Comparison of ENCODE assay signal across 8 mouse cellular contexts in genomic region chr11:6474874-6475731, GRCm38 (mm10). TPM values are rescaled to one million over a fixed set of nuclear protein-coding genes. Genes with fewer than 3 reads are reported as not detected.
DNase-seq lines count a peak whose midpoint lies in the region; ATAC-seq and TF ChIP-seq lines count a peak whose summit lies in the region.

No protein-coding gene starts in this region.

- no peaks in the 10 kb centered on the region for H3K27me3 ChIP-seq in embryonic facial prominence, embryonic 15.5 days
- no peaks in the 10 kb centered on the region for H3K27me3 ChIP-seq in kidney, adult 2 months (replicated peaks; ENCODE audit: control insufficient read depth, insufficient read depth, low read length)
- no peaks in the 10 kb centered on the region for H3K27me3 ChIP-seq in liver, adult 2 months (ENCODE audit: control insufficient read depth, insufficient read depth, low read length)
- no peaks in the 10 kb centered on the region for H3K27me3 ChIP-seq in midbrain, postnatal 0 days (ENCODE audit: insufficient read depth, low read length)

- H3K4me3 ChIP-seq in embryonic facial prominence, embryonic 15.5 days (replicated peaks) = peak overlapping the region; percentile 92
- peak overlapping the region; percentile 65 for H3K4me3 ChIP-seq in kidney, adult 2 months (ENCODE audit: insufficient read depth, low read depth, low read length)
- peak overlapping the region; percentile 62 for H3K4me3 ChIP-seq in liver, adult 2 months (ENCODE audit: insufficient read depth, low read depth, low read length)
- H3K4me3 ChIP-seq in midbrain, postnatal 0 days (ENCODE audit: low read depth, low read length) = peak overlapping the region; percentile 68

- peaks cover 16% of the 10 kb centered on the region for H3K79me2 ChIP-seq in liver, adult 2 months (ENCODE audit: control insufficient read depth, insufficient read depth, low read length)

- H3K36me3 ChIP-seq in embryonic facial prominence, embryonic 15.5 days = 0 out of 2 replicates have a peak, but pooled peaks cover under 1% of the 10 kb centered on the region
- peaks cover 2% of the 10 kb centered on the region; the same call in 1 of the 2 replicates for H3K36me3 ChIP-seq in kidney, adult 2 months (ENCODE audit: control insufficient read depth, insufficient read depth, low read length)
- peaks cover 10% of the 10 kb centered on the region for H3K36me3 ChIP-seq in liver, adult 2 months (ENCODE audit: control insufficient read depth, insufficient read depth, low read length)
- no peaks in the 10 kb centered on the region for H3K36me3 ChIP-seq in midbrain, postnatal 0 days (ENCODE audit: insufficient read depth, low read length)

- TF ChIP-seq CTCF in kidney, adult 2 months (conservative IDR thresholded peaks at IDR 0.05; ENCODE audit: insufficient read depth, insufficient read length, low read depth, low read length) = no peak
- no peak for TF ChIP-seq CTCF in liver, adult 2 months (IDR thresholded peaks at IDR 0.05; ENCODE audit: low read depth, low read length)
- peak; percentile 14; the same call in 1 of the 2 replicates for TF ChIP-seq CTCF in midbrain, postnatal 0 days (IDR thresholded peaks at IDR 0.05)

- H3K27ac ChIP-seq in embryonic facial prominence, embryonic 15.5 days (replicated peaks) = peak overlapping the region; percentile 97
- peak overlapping the region; percentile 88 for H3K27ac ChIP-seq in kidney, adult 2 months (ENCODE audit: insufficient read depth, low read depth, low read length)
- H3K27ac ChIP-seq in liver, adult 2 months (replicated peaks; ENCODE audit: insufficient read depth, low read depth, low read length) = peak overlapping the region; percentile 93
- peak overlapping the region; percentile 99 for H3K27ac ChIP-seq in midbrain, postnatal 0 days (ENCODE audit: low read depth, low read length)

- TF ChIP-seq POLR2A in kidney, adult 2 months (IDR thresholded peaks at IDR 0.05; ENCODE audit: low read depth, low read length) = no peak
- TF ChIP-seq POLR2A in liver, adult 2 months (IDR thresholded peaks at IDR 0.05; ENCODE audit: extremely low read depth, insufficient read depth, low read length) = no peak

- H3K4me2 ChIP-seq in embryonic facial prominence, embryonic 15.5 days (replicated peaks) = peak overlapping the region; percentile 55
- peak overlapping the region; percentile 84 for H3K4me2 ChIP-seq in midbrain, postnatal 0 days (ENCODE audit: low read depth, low read length, poor library complexity, severe bottlenecking)

- H3K9ac ChIP-seq in embryonic facial prominence, embryonic 15.5 days = peak overlapping the region; percentile 87
- peak overlapping the region; percentile 97 for H3K9ac ChIP-seq in liver, adult 2 months (ENCODE audit: low read depth, low read length)
- H3K9ac ChIP-seq in midbrain, postnatal 0 days (replicated peaks; ENCODE audit: low read length, poor library complexity, severe bottlenecking) = peak overlapping the region; percentile 92

- peak; percentile 37; the same call in 1 of the 2 replicates for ATAC-seq in embryonic facial prominence, embryonic 15.5 days (ENCODE audit: insufficient number of reproducible peaks, low FRiP score, low TSS enrichment, low read depth)
- ATAC-seq in midbrain, postnatal 0 days (ENCODE audit: low FRiP score) = peak; percentile 44

- peak; percentile 59 for DNase-seq in 416B (ENCODE audit: low read depth)
- peak; percentile 78 for DNase-seq in adrenal gland, postnatal 14 days
- peak; percentile 21 for DNase-seq in heart, adult 8-10 months (ENCODE audit: low spot score)
- DNase-seq in kidney, adult 2 months = peak; percentile 65
- peak; percentile 37 for DNase-seq in liver, adult 2 months (ENCODE audit: extremely low read depth, low read depth, low spot score)
- DNase-seq in midbrain, postnatal 0 days (ENCODE audit: low spot score) = peak; percentile 36
- DNase-seq in spleen, postnatal 14 days (ENCODE audit: low spot score in 2 of 2) = peak; percentile 41 to 52

- H3K9me3 ChIP-seq in embryonic facial prominence, embryonic 15.5 days (replicated peaks) = no peaks in the 10 kb centered on the region
- no peaks in the 10 kb centered on the region for H3K9me3 ChIP-seq in midbrain, postnatal 0 days (ENCODE audit: low read length)

- peaks cover 37% of the 10 kb centered on the region for H3K4me1 ChIP-seq in embryonic facial prominence, embryonic 15.5 days
- H3K4me1 ChIP-seq in kidney, adult 2 months (ENCODE audit: control insufficient read depth, insufficient read depth, low read length) = peaks cover 13% of the 10 kb centered on the region; the same call in 1 of the 2 replicates
- H3K4me1 ChIP-seq in liver, adult 2 months (ENCODE audit: control insufficient read depth, insufficient read depth, low read length) = peaks cover 25% of the 10 kb centered on the region; the same call in 1 of the 2 replicates
- H3K4me1 ChIP-seq in midbrain, postnatal 0 days (ENCODE audit: insufficient read depth, low read length) = peaks cover 9% of the 10 kb centered on the region

- under 1% methylated on average over 109 of the region's 109 CpGs for WGBS in embryonic facial prominence, embryonic 15.5 days
- under 1% methylated on average over 109 of the region's 109 CpGs for WGBS in kidney, adult 2 months
- under 1% methylated on average over 109 of the region's 109 CpGs for WGBS in liver, adult 2 months
- WGBS in midbrain, postnatal 0 days = under 1% methylated on average over 107 of the region's 109 CpGs

RNA-seq across cellular contexts. Expression of gene Purb, which starts 0.6 kb away (rescaled TPM):
- total RNA-seq in adrenal gland, postnatal 14 days (2021) = 73.6 and 75.8 TPM in 2 replicates
- 28.7 and 32.1 TPM in 2 replicates for polyA plus RNA-seq in embryonic facial prominence, embryonic 15.5 days (2015; fragmentation: Nextera tagmentation; extraction: Ambion mirVana)
- 10 to 100 TPM; 23.2 to 32.4 (median 28.9) TPM for total RNA-seq in heart, adult 8-10 months (2022)
- polyA plus RNA-seq in kidney, adult 2 months (2012; rRNA removed) = 5.8 and 7.6 TPM in 2 replicates
- total RNA-seq in liver, adult 2 months (2014; rRNA removed) = 11.2 and 12.6 TPM in 2 replicates
- 2.5 and 2.6 TPM in 2 replicates for polyA plus RNA-seq in liver, adult 2 months (2012; rRNA removed)
- 38.0 and 45.1 TPM in 2 replicates for total RNA-seq in midbrain, postnatal 0 days (2014; rRNA removed)
- 12.2 and 14.2 TPM in 2 replicates for polyA plus RNA-seq in midbrain, postnatal 0 days (2015; fragmentation: Nextera tagmentation; extraction: Ambion mirVana)

RNA-seq across cellular contexts. Expression of gene H2afv, which starts 30.9 kb away (rescaled TPM):
- total RNA-seq in adrenal gland, postnatal 14 days (2021) = 84.2 and 99.3 TPM in 2 replicates
- 443 and 468 TPM in 2 replicates for polyA plus RNA-seq in embryonic facial prominence, embryonic 15.5 days (2015; fragmentation: Nextera tagmentation; extraction: Ambion mirVana)
- total RNA-seq in heart, adult 8-10 months (2022) = 10 to 100 TPM; 80.1 to 97.8 (median 88.2) TPM
- 60.8 and 76.1 TPM in 2 replicates for polyA plus RNA-seq in kidney, adult 2 months (2012; rRNA removed)
- 35.8 and 44.4 TPM in 2 replicates for total RNA-seq in liver, adult 2 months (2014; rRNA removed)
- 30.9 and 31.1 TPM in 2 replicates for polyA plus RNA-seq in liver, adult 2 months (2012; rRNA removed)
- total RNA-seq in midbrain, postnatal 0 days (2014; rRNA removed) = 46.2 and 57.2 TPM in 2 replicates
- polyA plus RNA-seq in midbrain, postnatal 0 days (2015; fragmentation: Nextera tagmentation; extraction: Ambion mirVana) = 133 and 142 TPM in 2 replicates

RNA-seq across cellular contexts. Expression of gene Myo1g, which starts 45.7 kb away (rescaled TPM):
- 4.0 and 11.8 TPM in 2 replicates for total RNA-seq in adrenal gland, postnatal 14 days (2021)
- polyA plus RNA-seq in embryonic facial prominence, embryonic 15.5 days (2015; fragmentation: Nextera tagmentation; extraction: Ambion mirVana) = 3.2 and 3.6 TPM in 2 replicates
- 1 to 10 TPM in 3 of 4 experiments, under 1 TPM in 1; 0.73 to 2.3 (median 1.2) TPM for total RNA-seq in heart, adult 8-10 months (2022)
- 3.2 and 10.3 TPM in 2 replicates for polyA plus RNA-seq in kidney, adult 2 months (2012; rRNA removed)
- 1.1 and 2.6 TPM in 2 replicates for total RNA-seq in liver, adult 2 months (2014; rRNA removed)
- polyA plus RNA-seq in liver, adult 2 months (2012; rRNA removed) = 1.4 and 2.3 TPM in 2 replicates
- total RNA-seq in midbrain, postnatal 0 days (2014; rRNA removed) = 0.99 and 1.5 TPM in 2 replicates
- 0.38 and 0.62 TPM in 2 replicates for polyA plus RNA-seq in midbrain, postnatal 0 days (2015; fragmentation: Nextera tagmentation; extraction: Ambion mirVana)

RNA-seq across cellular contexts. Expression of gene Ppia, which starts 59.9 kb away (rescaled TPM):
- total RNA-seq in adrenal gland, postnatal 14 days (2021) = 1,829 and 1,894 TPM in 2 replicates
- 4,428 and 4,532 TPM in 2 replicates for polyA plus RNA-seq in embryonic facial prominence, embryonic 15.5 days (2015; fragmentation: Nextera tagmentation; extraction: Ambion mirVana)
- total RNA-seq in heart, adult 8-10 months (2022) = 100 to 1,000 TPM; 262 to 310 (median 280) TPM
- polyA plus RNA-seq in kidney, adult 2 months (2012; rRNA removed) = 1,045 and 1,237 TPM in 2 replicates
- 1,424 and 1,884 TPM in 2 replicates for total RNA-seq in liver, adult 2 months (2014; rRNA removed)
- 454 and 472 TPM in 2 replicates for polyA plus RNA-seq in liver, adult 2 months (2012; rRNA removed)
- 2,296 and 2,489 TPM in 2 replicates for total RNA-seq in midbrain, postnatal 0 days (2014; rRNA removed)
- 5,099 and 5,106 TPM in 2 replicates for polyA plus RNA-seq in midbrain, postnatal 0 days (2015; fragmentation: Nextera tagmentation; extraction: Ambion mirVana)

Comparison
In these comparisons a context has a peak if more than half of its experiments do, and no peak if none do; other contexts are left out.
1. Peak in every context shown above with its lines: DNase-seq, ATAC-seq, H3K4me3 ChIP-seq and H3K27ac ChIP-seq.
2. DNase-seq: peak in every context shown above with its lines; median percentile 78 in adrenal gland, postnatal 14 days; 65 in kidney, adult 2 months; 59 in 416B; 46 in spleen, postnatal 14 days; 37 in liver, adult 2 months; 36 in midbrain, postnatal 0 days; 21 in heart, adult 8-10 months.